Mouse (Mus musculus) heart, embryonic 14.5 days (tissue): ENCODE data around the gene Limd2. TPM values are rescaled to one million over a fixed set of nuclear protein-coding genes. Genes with fewer than 3 reads are reported as not detected.

Experiments
- ATAC-seq: fragments of 200-750 bp; cut with Nextera tagmentation; 2 replicates; pipeline ENCODE4 v1.8.0; 2017; ENCODE audit warnings: low read depth, moderate TSS enrichment; ENCODE audit not compliant: insufficient number of reproducible peaks, insufficient read depth, low FRiP score
- H3K27ac ChIP-seq, 2 experiments: fragments of 200-500 bp in 1 of 2; fragments of 300-500 bp in 1 of 2; sonication (generic) in 1 of 2; replicated peaks in 1 of 2; 2 replicates each; pipeline ENCODE4 v1.5.1; 2012 to 2014; ENCODE audit warnings: low read depth in 2 of 2, low read length in 2 of 2, control low read depth in 1 of 2, mild to moderate bottlenecking in 1 of 2, mixed read lengths in 1 of 2; ENCODE audit not compliant: control insufficient read depth in 1 of 2, insufficient read depth in 1 of 2
- H3K27me3 ChIP-seq: fragments of 300-500 bp; sonication (generic); 2 replicates; pipeline ENCODE4 v1.6.1; 2014; ENCODE audit warnings: mild to moderate bottlenecking, low read length, control low read depth; ENCODE audit not compliant: control insufficient read depth, insufficient read depth
- H3K36me3 ChIP-seq: fragments of 300-500 bp; sonication (generic); 2 replicates; pipeline ENCODE4 v1.6.1; 2014; ENCODE audit warnings: mild to moderate bottlenecking, control low read depth, low read length, mixed read lengths; ENCODE audit not compliant: control insufficient read depth, insufficient read depth
- H3K4me1 ChIP-seq, 2 experiments: fragments of 200-500 bp in 1 of 2; fragments of 300-500 bp in 1 of 2; sonication (generic) in 1 of 2; 2 replicates each; pipeline ENCODE4 v1.6.1; 2012 to 2014; ENCODE audit warnings: low read length in 2 of 2, control low read depth in 1 of 2, mixed read lengths in 1 of 2; ENCODE audit not compliant: control insufficient read depth in 2 of 2, insufficient read depth in 2 of 2
- H3K4me2 ChIP-seq: fragments of 300-500 bp; sonication (generic); 2 replicates; pipeline ENCODE4 v1.6.1; 2014; ENCODE audit warnings: mild to moderate bottlenecking, low read length
- H3K4me3 ChIP-seq, 2 experiments: fragments of 200-500 bp in 1 of 2; fragments of 300-500 bp in 1 of 2; sonication (generic) in 1 of 2; 2 replicates each; pipeline ENCODE4 v1.5.1; 2012 to 2014; ENCODE audit warnings: low read length in 2 of 2, mild to moderate bottlenecking in 2 of 2, control low read depth in 1 of 2, low read depth in 1 of 2, moderate library complexity in 1 of 2; ENCODE audit not compliant: control insufficient read depth in 1 of 2, insufficient read depth in 1 of 2
- H3K9ac ChIP-seq: fragments of 300-500 bp; sonication (generic); 2 replicates; pipeline ENCODE4 v1.6.1; 2014; ENCODE audit warnings: mild to moderate bottlenecking, low read length
- H3K9me3 ChIP-seq: fragments of 300-500 bp; sonication (generic); 2 replicates; pipeline ENCODE4 v1.6.1; 2016; ENCODE audit warnings: low read length, control low read depth; ENCODE audit not compliant: control insufficient read depth
- WGBS: fragments of 180-500 bp; shearing (Covaris S2); extraction: QIAGEN DNeasy Blood & Tissue Kit; methylation state at CpG from one replicate; pipeline ENCODE4 v1.1.7; 2014; 5-methylcytosine and 5-hydroxymethylcytosine counted together
- polyA plus RNA-seq: library from polyadenylated mRNA; unstranded; fragments of >200 nt; fragmentation: Nextera tagmentation; extraction: Ambion mirVana; gene quantifications from 2 replicates; pipeline ENCODE4 v1.2.1, GENCODE M21; 2014

Gene Limd2
- polyA plus RNA-seq, 1 experiment from 2014 or later = 84.6 TPM

DNA sequence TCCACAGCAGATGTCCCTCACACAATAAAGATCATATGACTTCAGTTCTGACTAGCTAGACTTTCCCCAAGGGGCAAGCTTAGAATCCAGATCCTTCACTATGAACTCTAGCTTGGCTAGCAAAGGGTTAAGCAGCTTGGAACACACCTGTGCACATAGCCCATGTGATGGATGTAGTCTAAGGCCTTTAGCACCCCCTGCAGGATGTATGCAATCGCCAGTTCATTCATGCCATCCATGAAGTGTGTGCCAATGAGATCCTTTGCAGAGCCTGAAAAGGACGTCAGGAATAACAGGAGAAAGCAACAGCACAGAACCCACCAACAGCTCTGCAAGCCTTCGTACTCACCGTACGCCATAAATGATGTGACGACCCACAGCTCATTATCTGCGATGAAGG, 10.1 kb upstream of the Limd2 start:
- WGBS = 81% methylated on average over 7 of the region's 7 CpGs
- Histone ChIP-seq H3K36me3 (peaks cover 48% of the 10 kb centered on the region), H3K4me2 (no peak overlapping the region), H3K4me1 (no peaks in the 10 kb centered on the region), H3K9ac (no peak overlapping the region), H3K4me3 (no peak overlapping the region), H3K27me3 (no peaks in the 10 kb centered on the region), H3K27ac (no peak overlapping the region), H3K9me3 (no peaks in the 10 kb centered on the region)
- no peak for ATAC-seq

DNA sequence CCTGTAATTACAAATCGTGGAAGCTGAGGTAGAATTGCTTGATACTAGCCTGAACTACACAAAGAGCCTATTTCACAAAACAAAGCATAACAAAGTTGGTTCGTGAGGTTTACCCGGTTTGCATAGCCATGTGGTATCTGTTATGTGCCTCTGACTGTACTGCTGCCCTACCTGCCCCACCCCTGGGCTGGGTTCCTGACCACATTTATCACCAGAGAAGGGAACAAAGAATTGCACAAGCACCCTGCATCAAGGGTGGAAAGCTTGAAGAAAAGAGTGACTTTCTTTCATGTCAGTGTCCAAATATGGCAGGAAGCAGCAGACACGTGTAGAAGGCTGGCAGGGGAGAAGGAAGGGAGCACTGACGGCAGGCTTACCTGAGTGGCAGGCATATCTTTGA, 6.8 kb upstream of the Limd2 start:
- H3K4me2 ChIP-seq = no peak overlapping the region
- H3K36me3 ChIP-seq = peaks cover 63% of the 10 kb centered on the region
- H3K9ac ChIP-seq = no peak overlapping the region
- peaks cover 0 to 2% of the 10 kb centered on the region in 2 experiments; a peak in 1 of 4 replicates for H3K4me1 ChIP-seq
- ATAC-seq = no peak
- no peaks in the 10 kb centered on the region for H3K9me3 ChIP-seq
- H3K27me3 ChIP-seq = no peaks in the 10 kb centered on the region
- no peak overlapping the region for H3K27ac ChIP-seq
- 80% methylated on average over 5 of the region's 5 CpGs for WGBS
- H3K4me3 ChIP-seq = no peak overlapping the region

DNA sequence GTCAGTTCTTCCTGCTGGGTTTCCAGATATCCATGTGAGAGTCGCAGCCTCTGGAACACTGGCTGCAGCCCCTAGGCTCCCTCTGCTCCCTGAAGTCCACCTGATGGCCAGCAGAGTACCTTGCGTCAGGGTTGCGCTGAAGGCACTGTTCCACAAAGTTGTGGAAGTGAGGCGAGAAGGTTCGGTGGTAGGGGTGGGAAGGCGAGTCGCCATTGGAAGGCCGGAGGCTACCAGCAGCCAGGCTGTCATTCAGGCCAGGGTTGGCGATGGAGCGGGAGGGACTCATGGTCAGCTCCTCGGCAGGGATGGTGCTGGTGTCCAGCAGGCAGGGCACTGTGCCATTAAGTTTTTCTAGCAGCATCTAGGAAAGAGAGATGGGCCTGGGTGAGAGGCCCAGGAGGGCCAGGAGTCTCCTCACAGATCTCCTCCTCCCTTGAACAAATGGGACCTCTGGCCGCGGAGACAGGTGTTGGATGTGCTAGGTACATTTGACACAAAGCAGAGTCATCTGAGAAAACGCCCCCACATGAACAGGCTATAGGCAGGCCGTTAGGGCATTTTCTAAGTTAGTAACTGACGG, 4.0 kb upstream of the Limd2 start:
- Histone ChIP-seq H3K4me2 (no peak overlapping the region), H3K9ac (no peak overlapping the region), H3K9me3 (no peaks in the 10 kb centered on the region), H3K27me3 (no peaks in the 10 kb centered on the region), H3K4me1 (peaks cover 10% of the 10 kb centered on the region in 2 experiments), H3K4me3 (no peak overlapping the region), H3K27ac (peak overlapping the region in 1 of 2 experiments; percentile 42; a peak in 1 of 4 replicates), H3K36me3 (peaks cover 52% of the 10 kb centered on the region)
- ATAC-seq = no peak
- 82% methylated on average over 16 of the region's 16 CpGs for WGBS

DNA sequence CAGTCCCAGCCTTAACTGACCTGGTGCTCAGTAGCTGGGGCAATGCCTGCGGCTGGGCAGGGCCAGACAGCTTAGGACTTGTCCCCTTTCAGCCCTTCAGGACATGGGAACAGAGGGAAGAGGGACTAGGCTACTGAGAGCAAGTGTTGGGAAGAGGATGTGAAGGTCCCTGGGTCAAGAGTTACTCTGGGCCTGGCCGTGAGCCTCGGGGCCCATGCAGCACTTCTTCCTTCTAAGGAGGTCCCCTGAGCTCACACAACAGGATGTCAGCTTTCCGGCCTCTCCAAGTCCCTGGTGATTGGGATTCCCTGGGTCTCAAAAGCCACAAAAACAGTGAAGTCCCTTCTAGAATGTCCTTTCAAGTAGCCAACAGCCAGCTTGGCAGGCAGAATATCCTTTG, 2.9 kb upstream of the Limd2 start:
- peaks cover 44% of the 10 kb centered on the region for H3K36me3 ChIP-seq
- peaks cover 14 to 21% of the 10 kb centered on the region in 2 experiments for H3K4me1 ChIP-seq
- peak overlapping the region; percentile 34 to 42; a peak in 2 of 4 replicates for H3K27ac ChIP-seq
- ATAC-seq = no peak
- H3K9me3 ChIP-seq = no peaks in the 10 kb centered on the region
- no peaks in the 10 kb centered on the region for H3K27me3 ChIP-seq
- no peak overlapping the region for H3K4me3 ChIP-seq
- no peak overlapping the region for H3K4me2 ChIP-seq
- no peak overlapping the region for H3K9ac ChIP-seq
- 75% methylated on average over 4 of the region's 4 CpGs for WGBS

DNA sequence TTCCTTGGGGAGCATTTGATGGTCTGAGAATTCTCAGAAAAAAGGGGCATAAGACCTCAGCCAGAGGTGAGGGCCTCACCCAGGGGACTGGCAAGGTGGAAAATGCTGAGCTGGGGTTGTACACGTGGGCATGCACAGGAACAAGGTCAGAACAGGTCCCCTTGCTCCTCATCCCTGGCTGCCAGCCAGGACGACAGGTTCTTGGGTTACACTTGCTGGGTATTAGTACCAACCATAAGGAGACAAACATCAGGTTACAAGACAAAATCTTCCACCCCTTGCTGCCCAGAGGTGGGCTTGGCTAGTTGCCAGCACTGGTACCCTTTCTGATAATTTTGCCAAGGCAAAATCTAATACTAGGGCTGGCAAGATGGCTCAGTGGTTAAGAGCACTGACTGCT, 1.6 kb upstream of the Limd2 start:
- Histone ChIP-seq H3K27me3 (no peaks in the 10 kb centered on the region), H3K9me3 (no peaks in the 10 kb centered on the region), H3K4me3 (no peak overlapping the region), H3K27ac (no peak overlapping the region), H3K4me1 (peaks cover 14 to 27% of the 10 kb centered on the region in 2 experiments), H3K36me3 (peaks cover 39% of the 10 kb centered on the region), H3K9ac (no peak overlapping the region), H3K4me2 (no peak overlapping the region)
- WGBS = 89% methylated on average over 2 of the region's 2 CpGs
- no peak for ATAC-seq

DNA sequence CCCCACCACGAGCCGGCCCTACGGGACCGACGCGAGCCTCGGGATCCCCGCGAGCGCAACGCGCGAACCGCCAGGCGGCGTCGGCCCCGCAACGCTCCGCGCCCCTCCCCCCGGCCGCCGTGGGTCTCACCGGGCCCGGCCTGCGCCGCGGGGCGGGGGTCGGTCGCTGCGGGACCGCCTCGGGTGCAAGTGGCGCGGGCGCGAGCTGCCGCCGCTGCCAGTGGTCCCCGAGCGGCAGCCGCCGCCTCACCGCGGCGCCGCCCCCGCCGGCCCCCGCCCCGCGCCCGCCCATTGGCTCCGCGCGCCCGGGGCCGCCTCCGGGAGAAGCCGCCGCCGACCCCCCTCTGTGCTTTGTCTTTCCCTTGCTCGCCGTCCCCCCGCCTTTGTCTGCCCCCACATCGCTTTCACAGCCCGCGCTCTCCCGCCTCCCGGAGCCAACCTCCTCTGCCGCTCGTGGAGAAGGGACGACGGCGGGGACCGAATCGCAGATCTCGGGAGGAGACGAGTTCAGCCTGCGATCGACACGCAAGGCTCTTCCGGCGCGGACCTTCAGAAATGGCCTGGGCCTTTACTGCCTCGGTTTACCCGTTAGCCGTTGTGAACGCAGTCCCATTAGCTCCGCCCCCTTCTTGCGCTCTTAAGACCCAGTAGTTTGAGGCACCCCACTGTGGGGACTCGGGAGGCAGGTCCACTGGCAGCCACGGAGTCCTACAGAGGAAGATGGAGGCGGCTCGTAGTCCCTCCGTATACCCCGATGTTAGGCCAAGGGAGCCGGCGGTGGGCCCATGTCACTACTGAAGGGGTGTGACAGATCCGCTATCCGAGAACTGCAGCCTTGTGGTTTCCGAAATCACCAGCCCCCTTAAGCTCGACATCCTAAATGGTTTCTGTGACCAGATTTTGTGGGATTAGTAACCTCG, 479 bp downstream of the Limd2 start:
- peak overlapping the region; percentile 95 for H3K4me2 ChIP-seq
- H3K9ac ChIP-seq = peak overlapping the region; percentile 92
- ATAC-seq = peak; percentile 75
- no peaks in the 10 kb centered on the region for H3K27me3 ChIP-seq
- WGBS = under 1% methylated on average over 74 of the region's 106 CpGs
- peaks cover 42% of the 10 kb centered on the region for H3K36me3 ChIP-seq
- H3K4me3 ChIP-seq = peak overlapping the region; percentile 84 to 91
- H3K27ac ChIP-seq = peak overlapping the region; percentile 88 to 89
- H3K9me3 ChIP-seq = no peaks in the 10 kb centered on the region
- peaks cover 14 to 27% of the 10 kb centered on the region in 2 experiments for H3K4me1 ChIP-seq

DNA sequence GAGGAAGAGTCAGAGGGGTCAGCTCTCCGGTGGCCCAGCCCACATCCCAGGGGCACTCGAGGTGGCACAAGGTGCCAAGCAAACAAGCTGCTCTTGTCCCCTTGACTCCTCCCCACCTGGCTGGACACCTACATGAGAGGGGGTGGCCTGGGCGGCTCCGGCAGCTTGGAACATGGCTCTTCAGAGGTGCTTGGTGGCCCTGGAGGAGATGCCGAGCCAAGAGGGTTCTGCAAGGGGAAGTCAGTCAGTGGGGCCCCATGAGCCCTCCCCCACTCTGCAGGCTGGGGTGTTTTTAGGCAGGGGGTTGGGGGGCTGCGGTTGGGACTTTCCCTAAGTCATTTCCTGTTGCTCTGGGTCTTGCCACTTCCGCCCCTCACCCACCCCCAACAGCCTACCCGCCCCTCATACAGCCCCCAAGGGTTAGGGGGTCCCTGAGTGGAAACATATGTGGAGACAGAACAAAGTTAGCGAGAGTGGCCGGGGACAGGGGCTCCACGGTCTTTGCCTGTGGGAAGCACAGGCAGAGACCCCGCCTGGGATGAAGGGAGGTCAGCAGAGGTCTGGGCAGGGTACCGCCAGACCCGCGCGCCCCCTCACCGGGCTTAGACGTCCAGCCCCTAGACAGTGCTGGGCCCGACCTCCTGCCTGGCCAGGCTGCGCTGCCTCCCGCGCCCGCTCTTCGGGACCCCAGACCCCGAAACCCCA, 1.3 kb downstream of the Limd2 start:
- H3K4me3 ChIP-seq = peak overlapping the region; percentile 84 to 91
- peak; percentile 54 for ATAC-seq
- WGBS = 2% methylated on average over 24 of the region's 25 CpGs
- H3K27me3 ChIP-seq = no peaks in the 10 kb centered on the region
- H3K4me1 ChIP-seq = peaks cover 14 to 27% of the 10 kb centered on the region in 2 experiments
- H3K9ac ChIP-seq = peak overlapping the region; percentile 92
- peaks cover 43% of the 10 kb centered on the region for H3K36me3 ChIP-seq
- H3K27ac ChIP-seq = peak overlapping the region; percentile 66 to 88
- peak overlapping the region; percentile 95 for H3K4me2 ChIP-seq
- H3K9me3 ChIP-seq = no peaks in the 10 kb centered on the region
